Mouse (Mus musculus): ENCODE measurements around the gene Hist1h2bk.

- TF ChIP-seq POLR2A (IDR thresholded peaks at IDR 0.05; ENCODE audit: low read depth, low read length): no peak
- TF ChIP-seq CTCF (IDR thresholded peaks at IDR 0.05; ENCODE audit: extremely low read depth, insufficient read depth, insufficient read length, insufficient replicate concordance): no peak
These were observed 40.2 kb upstream of the Hist1h2bk start for GRCm38 (mm10) chr13:21995331-21995914.

Measured in spleen, adult 2 months (tissue).